Mouse (Mus musculus) heart, adult 2 months (tissue): ENCODE measurements around the gene Plekha7.

Experiments
- CTCF ChIP-seq: fragments of 200-600 bp; IDR thresholded peaks from 2 replicates; pipeline ENCODE4 v1.8.1; 2022; ENCODE audit warnings: antibody characterized with exemption, mild to moderate bottlenecking, moderate library complexity
- EP300 ChIP-seq: fragments of 200-500 bp; IDR thresholded peaks from 2 replicates; pipeline ENCODE4 v1.6.1; 2011; ENCODE audit warnings: low read depth, low read length, control low read depth; ENCODE audit not compliant: insufficient read depth

GRCm38 (mm10) chr7:116124057-116124456 lies 184.1 kb downstream of the Plekha7 start:
- TF ChIP-seq EP300: no peak
- no peak for TF ChIP-seq CTCF
